Mouse (Mus musculus) G1E (cell line): ENCODE data around the gene Aen.

Experiments
- CTCF ChIP-seq: IDR thresholded peaks from 2 replicates; pipeline ENCODE4 v1.5.1; 2012; ENCODE audit warnings: low read depth, low read length, inconsistent platforms, mixed read lengths
- POLR2AphosphoS5 ChIP-seq: IDR thresholded peaks from 2 replicates; pipeline ENCODE4 v1.6.1; 2012; ENCODE audit warnings: low read depth, low read length, inconsistent platforms; ENCODE audit not compliant: insufficient replicate concordance
- TAL1 ChIP-seq: conservative IDR thresholded peaks from 2 replicates; pipeline ENCODE4 v1.6.1; 2012; ENCODE audit warnings: low read depth, low read length, inconsistent platforms, mixed read lengths

- no peak for TF ChIP-seq CTCF
- TF ChIP-seq TAL1 = no peak
- no peak for TF ChIP-seq POLR2AphosphoS5
These were observed 12.5 kb upstream of the Aen start for GRCm38 (mm10) chr7:78883016-78883725.
